Mouse (Mus musculus) lung, embryonic 15.5 days (tissue): Measurements from ENCODE around the gene Cxcr1. TPM values are rescaled to one million over a fixed set of nuclear protein-coding genes. Genes with fewer than 3 reads are reported as not detected.

Source experiments
- ATAC-seq: fragments of 200-750 bp; cut with Nextera tagmentation; 2 replicates; pipeline ENCODE4 v1.8.0; 2017; ENCODE audit warnings: moderate number of reproducible peaks, borderline replicate concordance; ENCODE audit not compliant: low FRiP score, low TSS enrichment; ENCODE audit errors: extremely low read depth
- H3K27ac ChIP-seq: fragments of 300-500 bp; sonication (generic); 2 replicates; pipeline ENCODE4 v1.5.1; 2015; ENCODE audit warnings: moderate library complexity, mild to moderate bottlenecking, inconsistent platforms
- H3K27me3 ChIP-seq: fragments of 300-500 bp; sonication (generic); 2 replicates; pipeline ENCODE4 v1.6.1; 2015; ENCODE audit warnings: inconsistent platforms
- H3K36me3 ChIP-seq: fragments of 300-500 bp; sonication (generic); 2 replicates; pipeline ENCODE4 v1.6.1; 2015; ENCODE audit warnings: inconsistent platforms
- H3K4me1 ChIP-seq: fragments of 300-500 bp; sonication (generic); 2 replicates; pipeline ENCODE4 v1.6.1; 2015; ENCODE audit warnings: inconsistent platforms
- H3K4me2 ChIP-seq: fragments of 300-500 bp; sonication (generic); 2 replicates; pipeline ENCODE4 v1.6.1; 2015; ENCODE audit warnings: inconsistent platforms, mild to moderate bottlenecking, moderate library complexity
- H3K4me3 ChIP-seq: fragments of 300-500 bp; sonication (generic); 2 replicates; pipeline ENCODE4 v1.5.1; 2015; ENCODE audit warnings: mild to moderate bottlenecking, inconsistent platforms
- H3K9ac ChIP-seq: fragments of 300-500 bp; sonication (generic); 2 replicates; pipeline ENCODE4 v1.6.1; 2015; ENCODE audit warnings: inconsistent platforms
- H3K9me3 ChIP-seq: fragments of 300-500 bp; sonication (generic); 2 replicates; pipeline ENCODE4 v1.6.1; 2016; ENCODE audit warnings: inconsistent platforms
- WGBS: fragments of 180-500 bp; shearing (Covaris S2); methylation state at CpG from one replicate; pipeline ENCODE4 v1.1.7; 2015; 5-methylcytosine and 5-hydroxymethylcytosine counted together
- polyA plus RNA-seq: library from polyadenylated mRNA; unstranded; fragments of >200 nt; fragmentation: Nextera tagmentation; extraction: Ambion mirVana; gene quantifications from 2 replicates; pipeline ENCODE4 v1.2.1, GENCODE M21; 2015

The Cxcr1 gene
- polyA plus RNA-seq: not detected in 2 replicates

- Histone ChIP-seq H3K27me3 (no peaks in the 10 kb centered on the region), H3K4me2 (no peak within 1 kb of the TSS), H3K27ac (no peak within 1 kb of the TSS), H3K9ac (no peak within 1 kb of the TSS), H3K4me1 (peaks cover 6% of the 10 kb centered on the region; the same call in 1 of the 2 replicates), H3K4me3 (no peak within 1 kb of the TSS), H3K36me3 (no peaks in the 10 kb centered on the region), H3K9me3 (no peaks in the 10 kb centered on the region)
- ATAC-seq: no peak
- WGBS: 68% methylated on average over 8 of the region's 8 CpGs
These were observed at the start of gene Cxcr1 for GRCm38 (mm10) chr1:74194445-74194844. TSS of gene Cxcr1 (minus strand) at chr1:74194631.

GRCm38 (mm10) chr1:74240832-74241231 is 46.4 kb upstream of the Cxcr1 start:
- peaks cover 36% of the 10 kb centered on the region for H3K4me1 ChIP-seq
- 66% methylated on average over 4 of the region's 4 CpGs for WGBS
- no peak overlapping the region for H3K4me2 ChIP-seq
- H3K9ac ChIP-seq: no peak overlapping the region
- no peaks in the 10 kb centered on the region for H3K27me3 ChIP-seq
- H3K27ac ChIP-seq: no peak overlapping the region; the same call in 1 of the 2 replicates
- peaks cover 5% of the 10 kb centered on the region; the same call in 1 of the 2 replicates for H3K36me3 ChIP-seq
- H3K4me3 ChIP-seq: no peak overlapping the region
- no peaks in the 10 kb centered on the region for H3K9me3 ChIP-seq
- no peak for ATAC-seq

- 53% methylated on average over 6 of the region's 6 CpGs for WGBS
- H3K4me1 ChIP-seq: peaks cover 41% of the 10 kb centered on the region
These were observed 45.9 kb upstream of the Cxcr1 start for GRCm38 (mm10) chr1:74240311-74240710.

GRCm38 (mm10) chr1:74239618-74240017 is 45.2 kb upstream of the Cxcr1 start:
- WGBS: 48% methylated on average over 11 of the region's 11 CpGs
- Histone ChIP-seq H3K9me3 (no peaks in the 10 kb centered on the region), H3K36me3 (0 out of 2 replicates have a peak, but pooled peaks cover 5% of the 10 kb centered on the region), H3K9ac (no peak overlapping the region), H3K4me1 (peaks cover 41% of the 10 kb centered on the region), H3K27ac (no peak overlapping the region), H3K4me3 (no peak overlapping the region), H3K4me2 (peak overlapping the region; percentile 88), H3K27me3 (no peaks in the 10 kb centered on the region)
- no peak for ATAC-seq

More at GRCm38 (mm10) chr1:74240311-74240710, 45.9 kb upstream of the Cxcr1 start:
- Histone ChIP-seq H3K4me2 (no peak overlapping the region), H3K9ac (no peak overlapping the region), H3K36me3 (0 out of 2 replicates have a peak, but pooled peaks cover 5% of the 10 kb centered on the region), H3K27me3 (no peaks in the 10 kb centered on the region), H3K4me3 (no peak overlapping the region), H3K9me3 (no peaks in the 10 kb centered on the region), H3K27ac (no peak overlapping the region; the same call in 1 of the 2 replicates)
- no peak for ATAC-seq

GRCm38 (mm10) chr1:74239162-74239561 is 44.7 kb upstream of the Cxcr1 start:
- no peak overlapping the region for H3K27ac ChIP-seq
- H3K27me3 ChIP-seq: no peaks in the 10 kb centered on the region
- H3K9me3 ChIP-seq: no peaks in the 10 kb centered on the region
- no peak overlapping the region for H3K9ac ChIP-seq
- WGBS: 42% methylated on average over 7 of the region's 7 CpGs
- peaks cover 41% of the 10 kb centered on the region for H3K4me1 ChIP-seq
- peak overlapping the region; percentile 88 for H3K4me2 ChIP-seq
- H3K4me3 ChIP-seq: no peak overlapping the region
- ATAC-seq: no peak
- 0 out of 2 replicates have a peak, but pooled peaks cover 3% of the 10 kb centered on the region for H3K36me3 ChIP-seq

GRCm38 (mm10) chr1:74238136-74238535 is 43.7 kb upstream of the Cxcr1 start:
- ATAC-seq: no peak
- Histone ChIP-seq H3K27ac (no peak overlapping the region), H3K27me3 (no peaks in the 10 kb centered on the region), H3K4me3 (peak overlapping the region; percentile 99), H3K9ac (peak overlapping the region; percentile 91; the same call in 1 of the 2 replicates), H3K36me3 (no peaks in the 10 kb centered on the region), H3K4me2 (peak overlapping the region; percentile 88), H3K4me1 (peaks cover 41% of the 10 kb centered on the region), H3K9me3 (no peaks in the 10 kb centered on the region)
- WGBS: 52% methylated on average over 1 of the region's 1 CpGs

GRCm38 (mm10) chr1:74237671-74238070 is 43.2 kb upstream of the Cxcr1 start:
- peak overlapping the region; percentile 88 for H3K4me2 ChIP-seq
- H3K27me3 ChIP-seq: no peaks in the 10 kb centered on the region
- ATAC-seq: no peak
- peak overlapping the region; percentile 99 for H3K4me3 ChIP-seq
- 28% methylated on average over 5 of the region's 5 CpGs for WGBS
- no peak overlapping the region for H3K27ac ChIP-seq
- peaks cover 41% of the 10 kb centered on the region for H3K4me1 ChIP-seq
- H3K9me3 ChIP-seq: no peaks in the 10 kb centered on the region
- H3K36me3 ChIP-seq: no peaks in the 10 kb centered on the region
- peak overlapping the region; percentile 91 for H3K9ac ChIP-seq

- Histone ChIP-seq H3K9ac (peak overlapping the region; percentile 91), H3K9me3 (no peaks in the 10 kb centered on the region), H3K4me1 (peaks cover 41% of the 10 kb centered on the region), H3K4me3 (peak overlapping the region; percentile 99), H3K4me2 (peak overlapping the region; percentile 88), H3K27me3 (no peaks in the 10 kb centered on the region), H3K27ac (peak overlapping the region; percentile 88), H3K36me3 (no peaks in the 10 kb centered on the region)
- under 1% methylated on average over 56 of the region's 57 CpGs for WGBS
- ATAC-seq: peak; percentile 29
These were observed 42.3 kb upstream of the Cxcr1 start for GRCm38 (mm10) chr1:74236590-74237317.

- no peaks in the 10 kb centered on the region for H3K36me3 ChIP-seq
- no peaks in the 10 kb centered on the region for H3K27me3 ChIP-seq
- peaks cover 39% of the 10 kb centered on the region for H3K4me1 ChIP-seq
- H3K4me3 ChIP-seq: peak within 1 kb of the TSS; percentile 99
- H3K27ac ChIP-seq: peak within 1 kb of the TSS; percentile 88
- WGBS: 2% methylated on average over 53 of the region's 55 CpGs
- H3K9ac ChIP-seq: peak within 1 kb of the TSS; percentile 91
- H3K4me2 ChIP-seq: peak within 1 kb of the TSS; percentile 88
- peak; percentile 95 for ATAC-seq
- no peaks in the 10 kb centered on the region for H3K9me3 ChIP-seq
These were observed 41.6 kb upstream of the Cxcr1 start, which contains the start of gene Arpc2 for GRCm38 (mm10) chr1:74235938-74236589. TSS of gene Arpc2 (plus strand) at chr1:74236084.

- ATAC-seq: no peak
- Histone ChIP-seq H3K36me3 (no peaks in the 10 kb centered on the region), H3K9me3 (no peaks in the 10 kb centered on the region), H3K4me2 (no peak overlapping the region), H3K9ac (no peak overlapping the region), H3K4me1 (peaks cover 6% of the 10 kb centered on the region; the same call in 1 of the 2 replicates), H3K27ac (no peak overlapping the region), H3K4me3 (no peak overlapping the region), H3K27me3 (no peaks in the 10 kb centered on the region)
- 50% methylated on average over 1 of the region's 1 CpGs for WGBS
These were observed 36.6 kb upstream of the Cxcr1 start for GRCm38 (mm10) chr1:74230992-74231391.

GRCm38 (mm10) chr1:74229942-74230341 is 35.5 kb upstream of the Cxcr1 start:
- Histone ChIP-seq H3K27ac (no peak overlapping the region), H3K4me2 (no peak overlapping the region), H3K4me3 (no peak overlapping the region), H3K9ac (no peak overlapping the region), H3K36me3 (no peaks in the 10 kb centered on the region), H3K9me3 (no peaks in the 10 kb centered on the region), H3K27me3 (no peaks in the 10 kb centered on the region), H3K4me1 (no peaks in the 10 kb centered on the region)
- 29% methylated on average over 2 of the region's 2 CpGs for WGBS
- no peak for ATAC-seq

GRCm38 (mm10) chr1:74227317-74227716 is 32.9 kb upstream of the Cxcr1 start:
- 59% methylated on average over 7 of the region's 7 CpGs for WGBS
- Histone ChIP-seq H3K27ac (no peak overlapping the region), H3K36me3 (no peaks in the 10 kb centered on the region), H3K4me2 (no peak overlapping the region), H3K4me1 (no peaks in the 10 kb centered on the region), H3K9me3 (no peaks in the 10 kb centered on the region), H3K27me3 (no peaks in the 10 kb centered on the region), H3K9ac (no peak overlapping the region), H3K4me3 (no peak overlapping the region)
- ATAC-seq: no peak
